8 mouse cellular contexts compared by ENCODE assay signal in the genomic region with DNA sequence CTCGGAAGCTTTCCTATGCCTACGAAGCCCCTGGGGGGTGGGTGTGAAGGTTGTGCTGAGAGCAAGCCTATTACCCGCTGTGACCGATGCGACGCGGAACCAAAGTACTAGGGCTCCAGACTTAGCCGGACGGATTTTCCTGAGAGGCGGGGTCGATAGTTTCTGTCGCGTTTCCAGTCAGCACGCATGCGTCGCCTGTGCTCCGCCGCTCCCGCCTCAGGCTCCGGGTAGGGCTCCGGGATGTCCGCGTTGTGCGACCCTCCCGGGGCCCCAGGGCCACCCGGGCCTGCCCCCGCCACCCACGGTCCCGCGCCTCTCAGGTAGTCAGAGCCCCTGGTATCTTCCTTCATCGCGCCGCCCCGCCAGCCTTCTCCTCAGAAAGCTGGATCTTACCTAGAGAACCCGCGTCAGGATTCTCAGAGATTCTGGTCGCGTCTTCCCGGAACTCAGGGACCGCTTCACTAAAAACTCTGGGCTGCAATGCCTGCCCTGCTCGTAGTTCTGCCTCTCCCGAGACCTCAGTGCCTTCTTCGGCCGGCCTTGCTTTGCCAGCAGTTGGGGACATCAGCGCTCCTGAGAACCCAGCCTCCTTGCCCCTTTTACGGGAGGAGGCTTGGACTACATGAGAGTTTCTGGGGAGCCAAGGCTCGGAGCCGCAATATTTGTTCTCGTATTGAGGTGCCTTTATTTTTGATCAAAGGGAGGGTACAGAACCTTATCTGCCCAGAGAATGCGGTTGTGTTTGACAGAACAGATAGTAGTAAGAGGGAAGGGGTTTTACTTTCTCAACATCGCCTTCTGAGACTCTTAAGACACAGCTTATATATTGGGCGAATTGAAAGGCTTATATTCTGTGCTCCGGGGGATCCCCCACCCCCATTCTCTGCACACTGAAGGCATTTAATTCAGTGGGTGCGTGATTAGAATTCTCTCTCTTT. TPM values are rescaled to one million over a fixed set of nuclear protein-coding genes. Genes with fewer than 3 reads are reported as not detected.
DNase-seq lines count a peak whose midpoint lies in the region; ATAC-seq and TF ChIP-seq lines count a peak whose summit lies in the region.

Gene Ints5, plus strand, starts transcription at position 177 of the 938 bp plus-strand sequence.

- TF ChIP-seq CTCF in brain, embryonic 14.5 days (IDR thresholded peaks at IDR 0.05; ENCODE audit: borderline replicate concordance, extremely low read depth, insufficient read depth, insufficient read length), result no peak
- no peak for TF ChIP-seq CTCF in liver, adult 2 months (IDR thresholded peaks at IDR 0.05; ENCODE audit: low read depth, low read length)

- H3K9me3 ChIP-seq in heart, embryonic 11.5 days (replicated peaks; ENCODE audit: control insufficient read depth, low read length), result no peaks in the 10 kb centered on the region
- no peaks in the 10 kb centered on the region for H3K9me3 ChIP-seq in kidney, embryonic 16.5 days (ENCODE audit: low read length)

- peak within 1 kb of the TSS; percentile 93 for H3K4me2 ChIP-seq in heart, embryonic 11.5 days
- H3K4me2 ChIP-seq in kidney, embryonic 16.5 days (replicated peaks; ENCODE audit: low read depth, low read length), result peak within 1 kb of the TSS; percentile 81

- DNase-seq in CD4-positive helper T cell, adult 2 months (ENCODE audit: low read depth, low spot score), result peak; percentile 88
- DNase-seq in brain, embryonic 14.5 days (ENCODE audit: low read depth), result peak; percentile 95
- peak; percentile 80 for DNase-seq in liver, adult 2 months (ENCODE audit: extremely low read depth, low read depth, low spot score)
- DNase-seq in spleen, postnatal 36 days (ENCODE audit: low spot score in 2 of 2), result peak; percentile 78 to 85

- no peaks in the 10 kb centered on the region for H3K27me3 ChIP-seq in heart, embryonic 11.5 days (ENCODE audit: control insufficient read depth, insufficient read depth, low read length)
- no peaks in the 10 kb centered on the region for H3K27me3 ChIP-seq in kidney, embryonic 16.5 days (ENCODE audit: insufficient read depth, low read length)
- no peaks in the 10 kb centered on the region for H3K27me3 ChIP-seq in liver, adult 2 months (ENCODE audit: control insufficient read depth, insufficient read depth, low read length)

- peaks cover 11% of the 10 kb centered on the region for H3K4me1 ChIP-seq in heart, embryonic 11.5 days (ENCODE audit: control insufficient read depth, insufficient read depth, low read length)
- H3K4me1 ChIP-seq in kidney, embryonic 16.5 days (ENCODE audit: insufficient read depth, low read length), result peaks cover 24% of the 10 kb centered on the region
- peaks cover 10% of the 10 kb centered on the region; the same call in 1 of the 2 replicates for H3K4me1 ChIP-seq in liver, adult 2 months (ENCODE audit: control insufficient read depth, insufficient read depth, low read length)

- H3K27ac ChIP-seq in heart, embryonic 11.5 days (ENCODE audit: low read depth, low read length), result peak within 1 kb of the TSS; percentile 79
- peak within 1 kb of the TSS; percentile 84 for H3K27ac ChIP-seq in kidney, embryonic 16.5 days (ENCODE audit: low read length)
- peak within 1 kb of the TSS; percentile 60 for H3K27ac ChIP-seq in liver, adult 2 months (replicated peaks; ENCODE audit: insufficient read depth, low read depth, low read length)

- H3K36me3 ChIP-seq in heart, embryonic 11.5 days (ENCODE audit: control insufficient read depth, insufficient read depth, low read length), result 0 out of 2 replicates have a peak, but pooled peaks cover 13% of the 10 kb centered on the region
- H3K36me3 ChIP-seq in kidney, embryonic 16.5 days (ENCODE audit: insufficient read depth, low read length), result peaks cover 25% of the 10 kb centered on the region
- peaks cover 3% of the 10 kb centered on the region; the same call in 1 of the 2 replicates for H3K36me3 ChIP-seq in liver, adult 2 months (ENCODE audit: control insufficient read depth, insufficient read depth, low read length)

- peak within 1 kb of the TSS; percentile 83 for H3K4me3 ChIP-seq in heart, embryonic 11.5 days (ENCODE audit: low read depth, low read length)
- peak within 1 kb of the TSS; percentile 85 for H3K4me3 ChIP-seq in kidney, embryonic 16.5 days (ENCODE audit: low read length)
- peak within 1 kb of the TSS; percentile 63 for H3K4me3 ChIP-seq in liver, adult 2 months (ENCODE audit: insufficient read depth, low read depth, low read length)

- ATAC-seq in erythroblast, adult 5-6 weeks (replicated peaks; ENCODE audit: low FRiP score, poor library complexity, severe bottlenecking), result peak; percentile 71
- ATAC-seq in heart, embryonic 11.5 days (replicated peaks; ENCODE audit: insufficient number of reproducible peaks, low FRiP score, low TSS enrichment), result peak; percentile 60; the same call in 1 of the 2 replicates
- peak; percentile 42 for ATAC-seq in kidney, embryonic 16.5 days (ENCODE audit: low FRiP score, low TSS enrichment)
- ATAC-seq in monocyte, adult 5-6 weeks (replicated peaks; ENCODE audit: insufficient number of reproducible peaks, low FRiP score, low TSS enrichment, poor library complexity, severe bottlenecking), result peak; percentile 67

- peak within 1 kb of the TSS; percentile 92 for H3K9ac ChIP-seq in heart, embryonic 11.5 days (ENCODE audit: low read depth, low read length)
- H3K9ac ChIP-seq in kidney, embryonic 16.5 days (replicated peaks; ENCODE audit: low read length), result peak within 1 kb of the TSS; percentile 96
- peak within 1 kb of the TSS; percentile 87 for H3K9ac ChIP-seq in liver, adult 2 months (ENCODE audit: low read depth, low read length)

- 2% methylated on average over 54 of the region's 54 CpGs for WGBS in heart, embryonic 11.5 days (ENCODE audit: insufficient replicate concordance)
- 2% methylated on average over 54 of the region's 54 CpGs for WGBS in kidney, embryonic 16.5 days
- WGBS in liver, adult 2 months, result 2% methylated on average over 54 of the region's 54 CpGs

- peaks cover 12% of the 10 kb centered on the region; the same call in 1 of the 2 replicates for H3K79me2 ChIP-seq in liver, adult 2 months (ENCODE audit: control insufficient read depth, insufficient read depth, low read length)

- peak; percentile 78 for TF ChIP-seq POLR2A in brain, embryonic 14.5 days (IDR thresholded peaks at IDR 0.05; ENCODE audit: borderline replicate concordance, extremely low read depth, insufficient read depth, insufficient read length, poor library complexity, severe bottlenecking)
- peak; percentile 82 for TF ChIP-seq POLR2A in liver, adult 2 months (IDR thresholded peaks at IDR 0.05; ENCODE audit: extremely low read depth, insufficient read depth, low read length)

RNA-seq across cellular contexts. Expression of gene Ints5, which starts in this region (rescaled TPM):
- polyA plus RNA-seq in brain, embryonic 14.5 days (2012; rRNA removed), result 31.4 and 37.1 TPM in 2 replicates
- 2.3 and 7.1 TPM in 2 replicates for total RNA-seq in erythroblast, adult 5-6 weeks (2015; ENCODE audit: low replicate concordance)
- 4.7 and 5.4 TPM in 2 replicates for total RNA-seq in erythroblast, adult 5-6 weeks (2017; ENCODE audit: low replicate concordance)
- polyA plus RNA-seq in heart, embryonic 11.5 days (2014; fragmentation: Nextera tagmentation; extraction: Ambion mirVana), result 19.2 and 24.6 TPM in 2 replicates
- polyA plus RNA-seq in kidney, embryonic 16.5 days (2015; fragmentation: Nextera tagmentation; extraction: Ambion mirVana), result 49.5 and 53.1 TPM in 2 replicates
- 3.8 and 5.6 TPM in 2 replicates for total RNA-seq in liver, adult 2 months (2014; rRNA removed)
- polyA plus RNA-seq in liver, adult 2 months (2012; rRNA removed), result 13.2 and 15.9 TPM in 2 replicates
- 5.8 to 9.1 TPM (median 7.4 TPM) in 3 replicates for total RNA-seq in monocyte, adult 5-6 weeks (2017)

Comparison
In these comparisons a context has a peak if more than half of its experiments do, and no peak if none do; other contexts are left out.
1. Peak in every context shown above with its lines: DNase-seq, ATAC-seq, H3K4me3 ChIP-seq and H3K27ac ChIP-seq.